ENCODE assay signal across 12 mouse cellular contexts in genomic region chr16:58751314-58751713, GRCm38 (mm10). TPM values are rescaled to one million over a fixed set of nuclear protein-coding genes. Genes with fewer than 3 reads are reported as not detected.
DNase-seq lines count a peak whose midpoint lies in the region; ATAC-seq and TF ChIP-seq lines count a peak whose summit lies in the region.
"Had no signal": no experiment of that assay in that cellular context is flagged by ENCODE, and none has a peak within 500 bp of the region (broad histone marks: within the 10 kb centered on the region; RNA-seq: fewer than 3 reads in every experiment).

No protein-coding gene starts in this region.

- H3K4me2 ChIP-seq in kidney, embryonic 16.5 days (replicated peaks; ENCODE audit: low read depth, low read length): no peak overlapping the region
- H3K4me2 ChIP-seq in liver, postnatal 0 days (ENCODE audit: low read depth, low read length): no peak overlapping the region
- H3K4me2 ChIP-seq: embryonic facial prominence, embryonic 12.5 days had no signal

- ATAC-seq in kidney, embryonic 16.5 days (ENCODE audit: low FRiP score, low TSS enrichment): peak; percentile 59; the same call in 1 of the 2 replicates
- peak; percentile 90 for ATAC-seq in CD4-positive, CD25-positive, alpha-beta regulatory T cell, adult 4 months
- ATAC-seq in activated CD4-positive, CD25-positive, alpha-beta regulatory T cell, adult 4 months: peak; percentile 79
- 0 out of 2 replicates have a peak, but pooled peaks have one; percentile 31 for ATAC-seq in liver, postnatal 0 days

- no peak for TF ChIP-seq EP300 in liver, postnatal 0 days (IDR thresholded peaks at IDR 0.05; ENCODE audit: low read depth)

- no peaks in the 10 kb centered on the region for H3K27me3 ChIP-seq in kidney, embryonic 16.5 days (ENCODE audit: insufficient read depth, low read length)
- H3K27me3 ChIP-seq in liver, postnatal 0 days (ENCODE audit: insufficient read depth, low read length): no peaks in the 10 kb centered on the region
- H3K27me3 ChIP-seq: embryonic facial prominence, embryonic 12.5 days had no signal

- H3K9ac ChIP-seq in kidney, embryonic 16.5 days (replicated peaks; ENCODE audit: low read length): no peak overlapping the region
- H3K9ac ChIP-seq in liver, postnatal 0 days (replicated peaks): no peak overlapping the region
- H3K9ac ChIP-seq: embryonic facial prominence, embryonic 12.5 days had no signal

- DNase-seq in kidney, postnatal 10 days: no peak
- DNase-seq in liver, postnatal 0 days: no peak
- DNase-seq in layer of hippocampus, postnatal 36 days: no peak
- DNase-seq in kidney, adult 11 months: no peak

- no peaks in the 10 kb centered on the region for H3K4me1 ChIP-seq in kidney, embryonic 16.5 days (ENCODE audit: insufficient read depth, low read length)
- no peaks in the 10 kb centered on the region for H3K4me1 ChIP-seq in liver, postnatal 0 days (ENCODE audit: insufficient read depth)
- H3K4me1 ChIP-seq: embryonic facial prominence, embryonic 12.5 days had no signal

- no peaks in the 10 kb centered on the region for H3K36me3 ChIP-seq in kidney, embryonic 16.5 days (ENCODE audit: insufficient read depth, low read length)
- H3K36me3 ChIP-seq in liver, postnatal 0 days (replicated peaks; ENCODE audit: insufficient read depth, low read length): no peaks in the 10 kb centered on the region
- H3K36me3 ChIP-seq: embryonic facial prominence, embryonic 12.5 days had no signal

- no peak overlapping the region for H3K4me3 ChIP-seq in kidney, embryonic 16.5 days (ENCODE audit: low read length)
- H3K4me3 ChIP-seq in liver, postnatal 0 days (ENCODE audit: low read depth, low read length): no peak overlapping the region
- H3K4me3 ChIP-seq: embryonic facial prominence, embryonic 12.5 days had no signal

- TF ChIP-seq CTCF in liver, postnatal 0 days (IDR thresholded peaks at IDR 0.05; ENCODE audit: low read depth): peak; percentile 70

- no peak overlapping the region for H3K27ac ChIP-seq in kidney, embryonic 16.5 days (ENCODE audit: low read length)
- no peak overlapping the region for H3K27ac ChIP-seq in liver, postnatal 0 days (ENCODE audit: low read depth)
- H3K27ac ChIP-seq: embryonic facial prominence, embryonic 12.5 days had no signal

- H3K9me3 ChIP-seq in kidney, embryonic 16.5 days (ENCODE audit: low read length): no peaks in the 10 kb centered on the region
- no peaks in the 10 kb centered on the region for H3K9me3 ChIP-seq in liver, postnatal 0 days (ENCODE audit: low read length)
- H3K9me3 ChIP-seq: embryonic facial prominence, embryonic 12.5 days had no signal

- 21% methylated on average over 1 of the region's 1 CpGs for WGBS in kidney, embryonic 16.5 days
- 26% methylated on average over 1 of the region's 1 CpGs for WGBS in liver, postnatal 0 days (ENCODE audit: insufficient replicate concordance)

RNA-seq across cellular contexts. Expression of gene Olfr172, which starts 11.7 kb away (rescaled TPM):
- polyA plus RNA-seq in kidney, embryonic 16.5 days (2015; fragmentation: Nextera tagmentation; extraction: Ambion mirVana): not detected in 2 replicates
- polyA plus RNA-seq in CD4-positive, CD25-positive, alpha-beta regulatory T cell, adult 4 months (2017; shearing (Covaris generic)): under 1 TPM; 0.28 to 0.61 TPM
- polyA plus RNA-seq in activated CD4-positive, CD25-positive, alpha-beta regulatory T cell, adult 4 months (2017; shearing (Covaris generic)): under 1 TPM in 1 of 2 experiments, not detected in 1; 0.19 TPM
- not detected in 2 replicates for polyA plus RNA-seq in liver, postnatal 0 days (2015; fragmentation: Nextera tagmentation; extraction: Ambion mirVana)
- not detected for total RNA-seq in layer of hippocampus, postnatal 36 days (2021)
- total RNA-seq: adrenal gland, adult 18-20 months; left cerebral cortex, adult 18-20 months; monocyte, adult 5-6 weeks had no signal
- polyA plus RNA-seq: embryonic facial prominence, embryonic 12.5 days; heart, embryonic 14.5 days had no signal

RNA-seq across cellular contexts. Expression of gene Cldnd1, which starts 23.6 kb away (rescaled TPM):
- 124 TPM in 2 replicates for polyA plus RNA-seq in kidney, embryonic 16.5 days (2015; fragmentation: Nextera tagmentation; extraction: Ambion mirVana)
- 100 to 1,000 TPM; 201 to 243 TPM for polyA plus RNA-seq in CD4-positive, CD25-positive, alpha-beta regulatory T cell, adult 4 months (2017; shearing (Covaris generic))
- polyA plus RNA-seq in activated CD4-positive, CD25-positive, alpha-beta regulatory T cell, adult 4 months (2017; shearing (Covaris generic)): 100 to 1,000 TPM; 229 to 255 TPM
- 23.8 and 28.4 TPM in 2 replicates for polyA plus RNA-seq in liver, postnatal 0 days (2015; fragmentation: Nextera tagmentation; extraction: Ambion mirVana)
- 10 to 100 TPM; 80.2 to 87.5 TPM for total RNA-seq in layer of hippocampus, postnatal 36 days (2021)

RNA-seq across cellular contexts. Expression of gene Gpr15, which starts 32.4 kb away (rescaled TPM):
- not detected in 2 replicates for polyA plus RNA-seq in kidney, embryonic 16.5 days (2015; fragmentation: Nextera tagmentation; extraction: Ambion mirVana)
- 10 to 100 TPM; 35.4 to 55.3 TPM for polyA plus RNA-seq in CD4-positive, CD25-positive, alpha-beta regulatory T cell, adult 4 months (2017; shearing (Covaris generic))
- polyA plus RNA-seq in activated CD4-positive, CD25-positive, alpha-beta regulatory T cell, adult 4 months (2017; shearing (Covaris generic)): 10 to 100 TPM; 22.6 to 23.4 TPM
- polyA plus RNA-seq in liver, postnatal 0 days (2015; fragmentation: Nextera tagmentation; extraction: Ambion mirVana): 0.11 TPM in 1 of 2 replicates, not detected in the other
- not detected for total RNA-seq in layer of hippocampus, postnatal 36 days (2021)
- total RNA-seq: adrenal gland, adult 18-20 months; left cerebral cortex, adult 18-20 months; monocyte, adult 5-6 weeks had no signal
- polyA plus RNA-seq: embryonic facial prominence, embryonic 12.5 days; heart, embryonic 14.5 days had no signal

RNA-seq across cellular contexts. Expression of gene Olfr173, which starts 48.8 kb away (rescaled TPM):
- polyA plus RNA-seq in kidney, embryonic 16.5 days (2015; fragmentation: Nextera tagmentation; extraction: Ambion mirVana): not detected in 2 replicates
- polyA plus RNA-seq in CD4-positive, CD25-positive, alpha-beta regulatory T cell, adult 4 months (2017; shearing (Covaris generic)): 1 to 10 TPM in 1 of 2 experiments, under 1 TPM in 1; 0.87 to 5.7 TPM
- 1 to 10 TPM in 1 of 2 experiments, under 1 TPM in 1; 0.75 to 1.2 TPM for polyA plus RNA-seq in activated CD4-positive, CD25-positive, alpha-beta regulatory T cell, adult 4 months (2017; shearing (Covaris generic))
- polyA plus RNA-seq in liver, postnatal 0 days (2015; fragmentation: Nextera tagmentation; extraction: Ambion mirVana): not detected in 2 replicates
- not detected for total RNA-seq in layer of hippocampus, postnatal 36 days (2021)
- total RNA-seq: adrenal gland, adult 18-20 months; left cerebral cortex, adult 18-20 months; monocyte, adult 5-6 weeks had no signal
- polyA plus RNA-seq: heart, embryonic 14.5 days had no signal

Comparison
In these comparisons a context has a peak if more than half of its experiments do, and no peak if none do; other contexts are left out.
1. ATAC-seq: peak in every context shown above with its lines; median percentile 90 in CD4-positive, CD25-positive, alpha-beta regulatory T cell, adult 4 months; 79 in activated CD4-positive, CD25-positive, alpha-beta regulatory T cell, adult 4 months; 59 in kidney, embryonic 16.5 days; 31 in liver, postnatal 0 days.
2. RNA of gene Gpr15, which starts 32.4 kb away (polyA plus RNA-seq): 35.4 to 55.3 TPM in CD4-positive, CD25-positive, alpha-beta regulatory T cell, adult 4 months and 22.6 to 23.4 TPM in activated CD4-positive, CD25-positive, alpha-beta regulatory T cell, adult 4 months; 0.11 TPM in liver, postnatal 0 days and not detected in kidney, embryonic 16.5 days; every median in the first group is over 10 times any median in the second.